Mouse (Mus musculus) lung, adult 2 months (tissue): ENCODE measurements around the gene Arhgap8. TPM values are rescaled to one million over a fixed set of nuclear protein-coding genes. Genes with fewer than 3 reads are reported as not detected.

Source experiments
- DNase-seq: peaks from one replicate; pipeline ENCODE4 v3.0.0; 2022
- H3K4me1 ChIP-seq: fragments of 200-500 bp; 2 replicates; pipeline ENCODE4 v1.6.1; 2011; ENCODE audit warnings: low read length; ENCODE audit not compliant: control insufficient read depth, insufficient read depth
- H3K4me3 ChIP-seq: fragments of 200-500 bp; replicated peaks from 2 replicates; pipeline ENCODE3; 2011; ENCODE audit warnings: low read depth, mild to moderate bottlenecking, control low read depth, low read length; ENCODE audit errors: extremely low read depth
- CTCF ChIP-seq: fragments of 200-500 bp; IDR thresholded peaks from 2 replicates; pipeline ENCODE4 v1.5.1; 2011; ENCODE audit warnings: mild to moderate bottlenecking, low read length, control low read depth; ENCODE audit not compliant: insufficient read depth
- POLR2A ChIP-seq: fragments of 200-500 bp; IDR thresholded peaks from 2 replicates; pipeline ENCODE4 v1.6.1; 2011; ENCODE audit warnings: low read depth, mild to moderate bottlenecking, control low read depth, low read length, borderline replicate concordance; ENCODE audit errors: extremely low read depth
- WGBS: fragments of 180-500 bp; shearing (Covaris S2); methylation state at CpG from one replicate; pipeline ENCODE4 v1.1.7; 2018; 5-methylcytosine and 5-hydroxymethylcytosine counted together
- polyA plus RNA-seq: library from polyadenylated mRNA; depleted of rRNA; stranded (reverse); fragments of >200 nt; gene quantifications from 2 replicates; pipeline ENCODE4 v1.2.3, GENCODE M21; 2012; rRNA removed

Arhgap8 gene
- 20.3 and 22.1 TPM in 2 replicates for polyA plus RNA-seq

GRCm38 (mm10) chr15:84719791-84720190, at the start of gene Arhgap8:
Arhgap8 (plus strand) TSS chr15:84720052.
- Histone ChIP-seq H3K4me1 (peaks cover 8% of the 10 kb centered on the region), H3K4me3 (peak within 1 kb of the TSS; percentile 70)
- DNase-seq: peak; percentile 78
- WGBS: 8% methylated on average over 24 of the region's 24 CpGs
- TF ChIP-seq CTCF (no peak), POLR2A (0 out of 2 replicates have a peak, but pooled peaks have one; percentile 27)

GRCm38 (mm10) chr15:84670657-84671055, 49.2 kb upstream of the Arhgap8 start:
- H3K4me3 ChIP-seq: no peak overlapping the region
- H3K4me1 ChIP-seq: peaks cover 12% of the 10 kb centered on the region
- no peak for DNase-seq
- TF ChIP-seq CTCF (no peak), POLR2A (no peak)
- WGBS: 90% methylated on average over 4 of the region's 4 CpGs

GRCm38 (mm10) chr15:84671401-84672307, 48.2 kb upstream of the Arhgap8 start:
- TF ChIP-seq CTCF: peak; percentile 62
- TF ChIP-seq POLR2A: no peak
- DNase-seq: peak; percentile 63
- Histone ChIP-seq H3K4me3 (no peak overlapping the region), H3K4me1 (peaks cover 12% of the 10 kb centered on the region)
- 33% methylated on average over 9 of the region's 9 CpGs for WGBS

- no peak for TF ChIP-seq CTCF
- TF ChIP-seq POLR2A: no peak
- no peak for DNase-seq
- Histone ChIP-seq H3K4me1 (peaks cover 12% of the 10 kb centered on the region), H3K4me3 (no peak overlapping the region)
- 54% methylated on average over 4 of the region's 4 CpGs for WGBS
These were observed 47.6 kb upstream of the Arhgap8 start for GRCm38 (mm10) chr15:84672308-84672615.

- 40% methylated on average over 3 of the region's 3 CpGs for WGBS
These were observed 47.2 kb upstream of the Arhgap8 start for GRCm38 (mm10) chr15:84672616-84673015.

GRCm38 (mm10) chr15:84674329-84675067, 45.4 kb upstream of the Arhgap8 start:
- 92% methylated on average over 11 of the region's 11 CpGs for WGBS
- peaks cover 12% of the 10 kb centered on the region for H3K4me1 ChIP-seq

More at GRCm38 (mm10) chr15:84672616-84673015, 47.2 kb upstream of the Arhgap8 start:
- Histone ChIP-seq H3K4me1 (peaks cover 12% of the 10 kb centered on the region), H3K4me3 (no peak overlapping the region)
- TF ChIP-seq POLR2A (no peak), CTCF (no peak)
- peak; percentile 49 for DNase-seq

DNA sequence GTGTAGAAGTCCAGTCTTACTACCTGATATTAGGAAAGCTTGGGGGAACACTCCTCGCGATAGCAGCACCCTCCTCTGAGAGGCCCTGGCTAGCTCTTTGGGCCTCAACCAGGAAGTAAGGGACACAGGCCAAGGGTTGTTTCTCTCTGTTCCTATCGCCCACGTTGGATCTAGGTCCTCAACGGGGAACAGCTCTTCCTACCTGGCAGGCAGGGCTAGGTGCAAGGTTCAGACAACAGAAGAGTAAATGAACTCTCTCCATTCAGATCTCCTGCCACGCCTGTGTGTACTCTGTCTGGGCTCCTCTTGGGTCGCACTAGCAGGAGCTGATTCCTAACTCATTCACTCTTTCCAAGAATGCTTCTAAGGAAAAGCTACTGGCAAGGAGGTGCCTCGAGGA, 44.5 kb upstream of the Arhgap8 start:
- Histone ChIP-seq H3K4me3 (no peak overlapping the region), H3K4me1 (peaks cover 12% of the 10 kb centered on the region)
- 47% methylated on average over 8 of the region's 8 CpGs for WGBS
- TF ChIP-seq POLR2A: no peak
- no peak for TF ChIP-seq CTCF
- DNase-seq: no peak

More at GRCm38 (mm10) chr15:84674329-84675067, 45.4 kb upstream of the Arhgap8 start:
- no peak for DNase-seq
- H3K4me3 ChIP-seq: no peak overlapping the region
- no peak for TF ChIP-seq CTCF
- no peak for TF ChIP-seq POLR2A

DNA sequence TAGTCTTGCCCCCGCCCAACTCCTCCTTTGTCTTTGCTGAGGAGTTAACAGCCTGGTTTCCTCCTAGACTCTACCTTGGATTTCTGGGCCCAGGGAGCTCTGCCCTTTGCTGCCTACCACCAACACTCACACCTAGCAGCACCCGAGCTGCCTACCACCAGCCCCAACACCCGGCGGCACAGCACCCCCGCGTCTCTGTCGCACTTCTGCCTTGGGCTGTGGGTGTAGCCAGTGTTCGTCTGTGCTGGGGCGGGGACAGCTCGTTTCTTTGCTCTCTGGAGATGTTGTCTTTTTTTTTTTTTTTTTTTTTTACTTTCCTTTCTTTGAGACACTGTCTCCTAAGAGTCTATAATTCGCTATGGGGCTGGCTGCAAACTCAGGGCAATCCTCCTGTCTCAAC, 41.9 kb upstream of the Arhgap8 start:
- TF ChIP-seq POLR2A (no peak), CTCF (no peak)
- WGBS: 66% methylated on average over 11 of the region's 11 CpGs
- no peak overlapping the region for H3K4me3 ChIP-seq
- no peak for DNase-seq
- peaks cover 3% of the 10 kb centered on the region; the same call in 1 of the 2 replicates for H3K4me1 ChIP-seq

DNA sequence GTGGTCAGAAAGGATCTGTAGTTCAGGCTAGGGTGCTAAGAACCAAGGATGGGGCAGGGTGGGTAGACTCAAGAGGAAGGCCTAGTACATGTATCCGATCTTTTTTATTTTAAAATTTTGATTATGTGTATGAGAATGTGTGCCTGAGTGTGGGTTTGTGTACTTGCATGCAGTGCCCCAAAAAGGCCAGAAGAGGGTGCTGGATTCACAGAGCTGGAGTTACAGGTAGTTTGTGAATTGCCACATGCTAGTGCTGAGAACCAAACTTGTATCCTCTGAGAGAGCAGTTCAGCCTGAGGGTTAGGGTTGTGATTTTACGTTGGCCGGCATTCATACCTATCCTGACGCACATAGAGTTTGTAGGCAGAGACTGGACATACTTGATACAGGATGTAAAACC, 40.8 kb upstream of the Arhgap8 start:
- peaks cover 3% of the 10 kb centered on the region; the same call in 1 of the 2 replicates for H3K4me1 ChIP-seq
- TF ChIP-seq POLR2A (no peak), CTCF (peak; percentile 34; the same call in 1 of the 2 replicates)
- H3K4me3 ChIP-seq: no peak overlapping the region
- no peak for DNase-seq
- WGBS: 99% methylated on average over 4 of the region's 4 CpGs
